Mouse (Mus musculus) lung, postnatal 0 days (tissue): Measurements from ENCODE around the gene Zfp653.

Experiments used
- CTCF ChIP-seq: IDR thresholded peaks from 2 replicates; pipeline ENCODE4 v1.5.1; 2016; ENCODE audit warnings: antibody characterized with exemption, mild to moderate bottlenecking
- EP300 ChIP-seq: IDR thresholded peaks from 2 replicates; pipeline ENCODE4 v1.6.1; 2016; ENCODE audit warnings: antibody characterized with exemption, mild to moderate bottlenecking, control low read depth

DNA sequence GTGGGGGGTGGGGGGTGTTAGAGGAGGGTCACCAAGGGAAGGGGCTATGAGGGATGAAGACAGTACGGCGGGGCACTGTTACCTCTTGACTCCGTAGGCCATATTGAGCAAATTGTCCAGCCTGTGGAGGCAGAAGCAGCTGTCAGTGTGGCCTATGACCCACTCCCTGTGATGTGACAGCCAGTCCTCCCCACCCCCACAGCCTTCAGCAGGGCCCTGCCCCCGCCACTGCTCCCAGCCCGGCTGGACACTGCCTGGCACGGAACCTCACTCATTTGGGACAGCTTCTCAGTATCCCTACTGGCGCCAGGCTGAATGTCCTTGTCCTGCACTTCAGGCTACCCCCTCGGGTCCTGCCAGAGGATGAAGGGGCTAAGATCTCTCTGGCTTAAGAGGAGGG lies 46.6 kb downstream of the Zfp653 start:
- no peak for TF ChIP-seq CTCF
- no peak for TF ChIP-seq EP300
